Mouse (Mus musculus) thymus, adult 2 months (tissue): ENCODE data around the gene Tprgl.

Experiments
- CTCF ChIP-seq: fragments of 200-500 bp; IDR thresholded peaks from 2 replicates; pipeline ENCODE4 v1.5.1; 2012; ENCODE audit warnings: mild to moderate bottlenecking, control low read depth, low read length, moderate library complexity, borderline replicate concordance; ENCODE audit not compliant: control insufficient read depth, poor library complexity, insufficient read depth; ENCODE audit errors: extremely low read depth
- POLR2A ChIP-seq: fragments of 200-500 bp; IDR thresholded peaks from 2 replicates; pipeline ENCODE4 v1.6.1; 2012; ENCODE audit warnings: mild to moderate bottlenecking, low read length, control low read depth, moderate library complexity; ENCODE audit not compliant: control insufficient read depth, poor library complexity, insufficient read depth; ENCODE audit errors: extremely low read depth

DNA sequence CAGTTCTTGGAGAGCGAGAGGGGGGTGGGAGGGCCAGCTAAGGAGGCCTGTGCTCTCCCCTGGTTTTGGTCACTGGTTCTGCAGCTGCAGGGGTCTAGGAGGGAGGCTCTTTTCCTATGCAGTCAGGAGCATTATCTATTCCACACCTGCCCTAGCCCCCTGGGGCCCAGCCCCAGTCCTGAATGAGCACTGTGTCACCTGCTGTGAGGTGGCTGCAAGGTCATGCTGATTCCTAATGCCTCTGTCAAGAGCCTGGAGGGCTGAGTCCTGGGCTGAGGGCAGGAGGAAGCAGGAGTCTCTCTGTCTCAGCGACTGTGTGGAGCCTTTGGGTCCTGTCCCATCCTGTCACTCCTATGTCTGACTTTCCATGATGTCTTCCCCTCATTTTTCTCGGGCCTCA is 49.4 kb upstream of the Tprgl start:
- TF ChIP-seq CTCF = no peak
- TF ChIP-seq POLR2A = no peak
